Mouse (Mus musculus): ENCODE data around the gene 1700123K08Rik. TPM values are rescaled to one million over a fixed set of nuclear protein-coding genes. Genes with fewer than 3 reads are reported as not detected.

The 1700123K08Rik gene
- total RNA-seq (2023), result not detected

GRCm38 (mm10) chr5:138564612-138565011 lies at the start of gene 1700123K08Rik:
TSS of gene 1700123K08Rik (minus strand) at chr5:138564712.

Other genes with a start within 250 kb of the 1700123K08Rik start
- 1 to 10 TPM; 1.3 to 1.7 TPM for gene Pvrig, start 222.8 kb downstream of the 1700123K08Rik start, total RNA-seq (2023)
- gene Zfp157, start 123.2 kb downstream of the 1700123K08Rik start, total RNA-seq (2023), result 1 to 10 TPM; 8.2 to 9.5 TPM
- gene Zfp68, start 55.0 kb upstream of the 1700123K08Rik start, total RNA-seq (2023), result 10 to 100 TPM; 19.5 to 22.6 TPM
- gene A430033K04Rik, start 58.1 kb upstream of the 1700123K08Rik start, total RNA-seq (2023), result 1 to 10 TPM; 1.7 to 2.0 TPM
- 1 to 10 TPM; 5.1 to 9.4 TPM for gene Fam20c, start 189.8 kb upstream of the 1700123K08Rik start, total RNA-seq (2023)

Measured in neutrophil, adult 59 days (primary cell).